Mouse (Mus musculus) heart, postnatal 0 days (tissue): ENCODE results near the gene Cwh43.

Experiments used
- CTCF ChIP-seq: IDR thresholded peaks from 2 replicates; pipeline ENCODE4 v1.5.1; 2016; ENCODE audit warnings: antibody characterized with exemption, control low read depth, low read depth
- EP300 ChIP-seq: IDR thresholded peaks from 2 replicates; pipeline ENCODE4 v1.6.1; 2016; ENCODE audit warnings: antibody characterized with exemption, low read depth

DNA sequence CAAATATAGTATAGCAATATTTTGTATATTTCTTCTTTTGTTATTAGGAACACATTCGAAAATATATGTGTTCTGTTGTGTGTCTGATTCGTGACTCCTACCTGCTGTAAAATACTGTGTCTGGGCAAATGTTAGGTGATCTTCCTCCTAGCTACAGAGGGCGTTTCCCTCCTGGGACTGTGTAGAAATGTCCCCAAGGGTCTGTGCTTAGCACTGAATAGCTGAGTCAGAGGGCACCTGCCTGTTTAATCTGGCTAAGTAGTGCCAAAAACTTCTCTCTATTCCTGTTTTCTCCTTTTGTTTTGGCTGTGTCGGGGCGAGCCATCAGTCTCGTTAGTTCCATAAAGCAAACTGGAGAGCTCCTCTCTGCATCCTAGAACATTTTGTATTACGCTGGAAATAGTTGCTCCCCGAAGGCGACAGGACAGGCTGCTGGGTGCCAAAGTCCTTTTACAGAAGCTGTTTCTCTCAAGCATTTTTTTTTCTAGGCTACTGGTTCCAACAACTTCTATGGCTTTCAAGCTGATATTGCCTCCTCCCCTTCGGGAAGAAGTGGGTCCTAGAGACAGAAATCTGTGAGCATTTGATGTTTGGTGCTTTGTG is 36.9 kb upstream of the Cwh43 start:
- TF ChIP-seq CTCF = no peak
- TF ChIP-seq EP300 = no peak
